Mouse (Mus musculus): ENCODE measurements around the gene Msl1. TPM values are rescaled to one million over a fixed set of nuclear protein-coding genes. Genes with fewer than 3 reads are reported as not detected.

Gene Msl1
- polyA plus RNA-seq (2016; fragmentation: Nextera tagmentation; extraction: Ambion mirVana): 39.3 and 39.9 TPM in 2 replicates

DNA sequence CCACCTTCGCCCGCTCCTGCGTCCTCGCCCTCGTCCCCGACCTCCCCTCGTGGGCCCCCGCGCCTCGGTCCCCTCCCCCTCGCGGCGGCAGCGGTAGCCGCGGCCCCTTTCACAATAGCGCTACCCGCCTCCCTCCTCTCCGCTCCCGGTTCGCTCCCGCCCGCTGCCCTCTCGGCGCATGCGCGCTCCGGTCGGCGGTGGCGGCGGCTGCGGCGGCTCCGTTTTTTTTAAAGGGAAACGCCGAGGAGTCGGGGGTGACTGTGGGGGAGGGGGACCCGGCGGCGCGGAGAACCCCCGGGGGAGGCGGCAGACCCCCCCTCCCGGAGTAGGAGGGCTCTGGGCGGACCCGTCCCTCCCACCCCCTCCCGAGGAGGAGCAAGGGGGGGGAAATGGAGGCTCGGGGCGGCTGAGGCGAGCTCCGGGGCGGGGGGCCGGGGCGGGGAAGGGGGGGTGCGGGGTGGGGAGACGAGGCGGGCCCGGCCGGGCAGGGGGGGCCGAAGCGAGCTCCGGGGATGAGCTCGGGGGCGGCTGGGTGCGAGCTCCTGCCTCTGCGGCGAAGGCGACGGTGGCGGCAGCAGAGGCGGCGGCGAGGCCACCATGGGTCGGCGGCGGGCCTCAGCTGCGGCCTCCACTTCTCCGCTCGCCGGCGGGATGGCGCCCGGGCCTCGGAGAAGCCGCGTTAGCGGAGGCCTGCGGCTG lies at the start of gene Msl1:
Msl1 (plus strand) TSS at position 502 of the 699 bp plus-strand sequence.
- 0% methylated on average over 65 of the region's 89 CpGs for WGBS
- H3K4me3 ChIP-seq (replicated peaks): peak within 1 kb of the TSS; percentile 100
- H3K9me3 ChIP-seq: no peaks in the 10 kb centered on the region
- peak; percentile 69 for ATAC-seq (ENCODE audit: low FRiP score)
- no peaks in the 10 kb centered on the region for H3K27me3 ChIP-seq
- H3K9ac ChIP-seq: peak within 1 kb of the TSS; percentile 99
- peak within 1 kb of the TSS; percentile 100 for H3K27ac ChIP-seq
- peak within 1 kb of the TSS; percentile 96 for H3K4me2 ChIP-seq
- H3K36me3 ChIP-seq (replicated peaks): peaks cover 18% of the 10 kb centered on the region
- peaks cover 44% of the 10 kb centered on the region for H3K4me1 ChIP-seq

DNA sequence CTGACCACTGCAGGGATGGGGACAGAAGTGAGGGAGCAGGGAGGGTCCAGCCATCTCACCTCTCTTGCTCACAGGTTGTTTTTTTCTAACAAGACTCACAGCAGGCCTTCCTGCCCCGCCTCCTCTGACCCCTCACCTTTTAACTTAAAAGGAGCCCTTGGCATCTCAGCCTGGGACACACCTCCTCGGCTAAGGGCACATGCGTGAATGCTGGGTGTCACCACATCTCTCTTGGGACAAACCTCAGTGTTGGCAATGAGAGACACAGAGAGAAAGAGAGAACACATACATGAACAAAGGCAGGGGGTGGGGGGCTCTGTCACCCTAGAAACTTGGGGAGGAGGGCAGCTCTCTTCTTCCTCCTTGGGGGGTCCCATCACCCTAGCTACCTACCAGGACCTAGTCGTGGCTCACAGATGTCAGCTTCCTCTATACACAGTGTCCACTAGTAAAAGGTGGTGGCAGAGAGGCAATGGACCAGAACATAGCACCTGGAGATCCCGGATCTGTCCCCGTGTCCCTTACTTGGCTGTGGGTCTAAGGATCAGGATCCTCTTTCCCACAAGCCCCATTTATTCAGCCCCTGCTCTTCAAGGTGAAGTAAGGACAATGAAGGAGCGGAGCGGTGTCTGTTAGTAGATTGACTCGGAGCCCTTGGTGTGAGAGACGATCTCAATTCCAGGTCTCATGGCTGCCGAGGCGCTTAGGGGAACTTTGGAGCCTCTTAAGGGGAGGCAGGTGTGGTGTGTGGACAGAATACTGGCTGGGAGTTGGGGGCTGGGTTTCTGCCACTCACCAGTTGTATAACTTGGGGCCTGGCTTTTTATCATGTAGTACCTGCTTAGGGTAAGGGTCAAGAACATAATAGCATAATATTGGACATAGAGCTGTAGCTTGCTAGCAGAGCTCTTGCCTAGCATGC lies 49.1 kb upstream of the Msl1 start:
- Histone ChIP-seq H3K36me3 (replicated peaks) (no peaks in the 10 kb centered on the region), H3K4me2 (peak overlapping the region; percentile 50), H3K9me3 (no peaks in the 10 kb centered on the region), H3K9ac (peak overlapping the region; percentile 55; the same call in 1 of the 2 replicates), H3K27me3 (no peaks in the 10 kb centered on the region), H3K27ac (peak overlapping the region; percentile 94), H3K4me1 (peaks cover 90% of the 10 kb centered on the region), H3K4me3 (replicated peaks) (no peak overlapping the region)
- ATAC-seq (ENCODE audit: low FRiP score): no peak
- WGBS: 49% methylated on average over 12 of the region's 12 CpGs

DNA sequence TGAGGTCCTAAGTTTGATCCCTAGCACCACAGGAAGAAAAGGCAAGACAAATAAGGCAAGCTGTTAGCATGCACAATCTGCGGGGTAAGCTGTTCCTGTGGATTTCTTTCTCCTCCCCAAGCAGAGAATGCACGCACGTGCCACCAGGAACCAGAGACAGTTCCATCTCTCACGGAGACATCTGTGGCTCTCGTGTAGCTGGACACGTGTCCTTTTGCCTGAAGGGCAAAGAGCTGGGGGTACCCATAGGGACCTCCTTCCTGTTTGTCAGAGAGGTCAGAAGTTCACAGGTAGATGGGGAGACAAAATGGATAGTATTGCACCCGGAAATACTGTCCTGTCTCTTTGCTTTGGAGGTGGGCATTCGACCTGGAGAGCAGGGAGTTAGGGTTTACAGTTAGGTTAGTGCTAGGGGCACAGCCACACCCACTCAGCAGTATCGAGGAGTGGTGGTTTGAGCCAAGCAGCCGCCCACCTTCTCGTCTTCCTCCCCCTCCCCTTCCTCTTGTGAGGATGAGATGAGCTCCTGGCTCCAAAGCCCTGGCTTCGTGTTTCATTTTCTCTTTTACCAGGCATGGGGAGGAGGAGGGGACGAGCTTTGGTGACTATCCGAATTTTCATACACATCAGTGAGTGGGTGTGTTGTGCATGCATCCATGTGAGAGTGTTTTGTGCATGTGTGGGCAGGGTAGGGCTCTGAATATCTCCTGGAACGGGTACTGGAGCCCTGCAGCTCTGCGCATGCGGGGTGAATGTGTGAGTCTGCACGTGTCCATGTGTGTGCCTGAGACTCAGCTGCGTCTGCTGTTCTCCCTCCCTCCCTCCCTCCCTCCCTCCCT lies 48.2 kb upstream of the Msl1 start:
- 9% methylated on average over 19 of the region's 19 CpGs for WGBS
- Histone ChIP-seq H3K36me3 (replicated peaks) (no peaks in the 10 kb centered on the region), H3K4me3 (replicated peaks) (peak overlapping the region; percentile 18), H3K27ac (peak overlapping the region; percentile 94), H3K4me2 (peak overlapping the region; percentile 50), H3K4me1 (peaks cover 97% of the 10 kb centered on the region), H3K9me3 (no peaks in the 10 kb centered on the region), H3K9ac (peak overlapping the region; percentile 55; the same call in 1 of the 2 replicates), H3K27me3 (no peaks in the 10 kb centered on the region)
- ATAC-seq (ENCODE audit: low FRiP score): peak; percentile 62

DNA sequence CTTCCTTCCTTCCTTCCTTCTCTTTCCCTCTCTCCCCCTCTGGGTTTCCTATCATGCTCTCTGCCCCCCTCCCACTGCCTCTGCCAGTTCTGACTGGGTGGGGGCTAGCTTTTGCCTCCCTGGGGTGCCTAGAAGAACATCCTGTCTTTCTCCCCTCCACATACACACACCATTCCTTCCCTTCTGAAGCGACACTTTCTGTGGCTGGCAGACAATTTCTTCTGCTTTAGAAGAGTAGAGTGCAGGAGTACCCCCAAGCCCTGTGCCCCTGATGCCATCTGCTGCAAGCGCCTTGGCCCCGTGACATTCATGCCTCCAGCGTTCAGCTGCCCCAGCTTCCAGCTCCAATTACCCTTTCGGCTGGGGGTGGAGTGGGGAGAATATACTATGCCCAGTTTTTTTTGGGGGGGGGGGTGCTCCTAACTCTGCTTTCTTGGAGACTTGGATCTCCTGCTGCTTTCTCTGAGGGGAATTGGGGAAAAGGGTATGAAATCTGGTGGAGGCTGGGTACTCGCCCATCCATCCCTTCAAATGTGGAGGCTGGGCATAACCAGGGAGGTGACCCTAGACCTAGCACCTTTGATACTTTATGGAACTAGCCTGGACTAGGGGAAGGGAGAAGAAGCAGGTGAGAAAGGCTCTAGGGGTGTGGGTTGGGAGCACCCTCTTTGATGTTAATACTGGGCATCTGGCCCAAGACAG lies 47.4 kb upstream of the Msl1 start:
- Histone ChIP-seq H3K4me1 (peaks cover 100% of the 10 kb centered on the region), H3K27me3 (no peaks in the 10 kb centered on the region), H3K4me3 (replicated peaks) (peak overlapping the region; percentile 18), H3K9me3 (no peaks in the 10 kb centered on the region), H3K4me2 (peak overlapping the region; percentile 50), H3K9ac (peak overlapping the region; percentile 55), H3K27ac (peak overlapping the region; percentile 94), H3K36me3 (replicated peaks) (no peaks in the 10 kb centered on the region)
- 27% methylated on average over 6 of the region's 6 CpGs for WGBS
- no peak for ATAC-seq (ENCODE audit: low FRiP score)

DNA sequence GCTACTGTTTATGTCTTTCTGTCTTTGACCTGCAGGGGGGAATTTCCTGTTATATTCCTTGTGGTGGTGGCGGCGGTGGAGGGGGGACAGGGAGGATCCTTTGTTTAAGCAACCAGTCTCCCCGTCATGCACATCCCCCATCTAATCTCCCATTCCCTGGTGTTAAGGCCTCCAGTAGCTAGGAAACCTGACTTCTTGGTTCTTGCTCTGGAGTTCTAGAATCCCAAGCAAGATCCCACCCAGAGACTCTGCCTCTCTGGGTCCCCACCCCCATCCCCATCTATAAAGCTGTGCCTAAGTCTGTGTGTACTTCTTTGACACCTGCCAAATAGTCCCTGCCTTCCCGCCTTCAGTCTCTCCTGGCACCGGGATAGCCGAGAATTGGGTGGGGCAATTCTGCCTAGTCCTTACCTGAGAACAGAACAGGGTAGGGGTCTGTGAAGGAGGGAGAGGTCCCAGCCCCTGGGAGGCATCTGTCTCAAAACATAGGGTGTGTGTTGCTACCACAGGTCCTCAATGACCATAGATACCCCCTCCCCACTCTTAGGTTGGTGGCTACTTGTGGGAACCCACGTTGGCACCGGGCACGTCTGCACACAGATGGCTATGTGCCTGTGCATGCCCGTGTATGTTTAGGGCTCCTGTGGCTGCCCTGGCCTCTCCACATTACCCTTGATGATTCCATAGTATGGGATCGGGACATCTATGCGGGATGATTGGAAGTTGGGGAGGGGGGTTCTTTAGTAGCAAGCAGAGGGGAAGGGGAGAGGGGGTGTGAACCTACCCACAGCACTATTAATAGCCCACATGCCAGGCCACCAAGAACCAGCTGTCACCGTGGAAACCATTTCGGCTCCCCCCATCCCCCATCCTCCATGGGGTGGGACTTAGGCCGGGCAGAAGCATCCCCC lies 46.6 kb upstream of the Msl1 start:
- Histone ChIP-seq H3K4me1 (peaks cover 93% of the 10 kb centered on the region), H3K4me3 (replicated peaks) (peak overlapping the region; percentile 16), H3K36me3 (replicated peaks) (peaks cover 6% of the 10 kb centered on the region), H3K27me3 (no peaks in the 10 kb centered on the region), H3K4me2 (peak overlapping the region; percentile 50), H3K9ac (peak overlapping the region; percentile 55), H3K9me3 (no peaks in the 10 kb centered on the region), H3K27ac (peak overlapping the region; percentile 94)
- 17% methylated on average over 15 of the region's 15 CpGs for WGBS
- peak; percentile 39 for ATAC-seq (ENCODE audit: low FRiP score)

DNA sequence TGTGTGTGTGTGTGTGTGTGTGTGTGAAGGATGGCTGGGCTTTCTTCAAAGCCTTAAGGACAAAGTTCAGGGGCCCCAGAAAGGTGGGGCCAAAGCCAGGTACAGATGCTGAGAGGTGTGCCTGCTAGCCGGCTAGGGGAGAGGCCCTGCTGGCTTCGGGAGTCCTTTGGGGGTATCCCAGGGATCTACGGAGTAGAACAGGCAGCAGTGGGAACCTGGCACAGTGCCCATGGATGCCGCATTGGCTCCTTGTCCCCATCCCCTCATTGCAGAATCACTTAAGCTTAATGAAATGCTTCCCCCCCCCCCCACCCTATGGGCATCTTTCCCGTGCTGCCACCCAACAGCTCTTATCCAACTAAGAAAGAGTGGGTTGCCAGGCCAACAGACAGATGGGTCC lies 45.6 kb upstream of the Msl1 start:
- Histone ChIP-seq H3K4me3 (replicated peaks) (peak overlapping the region; percentile 16; the same call in 1 of the 2 replicates), H3K4me1 (peaks cover 93% of the 10 kb centered on the region), H3K9ac (peak overlapping the region; percentile 55), H3K9me3 (no peaks in the 10 kb centered on the region), H3K27me3 (no peaks in the 10 kb centered on the region), H3K36me3 (replicated peaks) (peaks cover 12% of the 10 kb centered on the region), H3K4me2 (peak overlapping the region; percentile 50), H3K27ac (peak overlapping the region; percentile 94)
- 33% methylated on average over 5 of the region's 5 CpGs for WGBS
- no peak for ATAC-seq (ENCODE audit: low FRiP score)

DNA sequence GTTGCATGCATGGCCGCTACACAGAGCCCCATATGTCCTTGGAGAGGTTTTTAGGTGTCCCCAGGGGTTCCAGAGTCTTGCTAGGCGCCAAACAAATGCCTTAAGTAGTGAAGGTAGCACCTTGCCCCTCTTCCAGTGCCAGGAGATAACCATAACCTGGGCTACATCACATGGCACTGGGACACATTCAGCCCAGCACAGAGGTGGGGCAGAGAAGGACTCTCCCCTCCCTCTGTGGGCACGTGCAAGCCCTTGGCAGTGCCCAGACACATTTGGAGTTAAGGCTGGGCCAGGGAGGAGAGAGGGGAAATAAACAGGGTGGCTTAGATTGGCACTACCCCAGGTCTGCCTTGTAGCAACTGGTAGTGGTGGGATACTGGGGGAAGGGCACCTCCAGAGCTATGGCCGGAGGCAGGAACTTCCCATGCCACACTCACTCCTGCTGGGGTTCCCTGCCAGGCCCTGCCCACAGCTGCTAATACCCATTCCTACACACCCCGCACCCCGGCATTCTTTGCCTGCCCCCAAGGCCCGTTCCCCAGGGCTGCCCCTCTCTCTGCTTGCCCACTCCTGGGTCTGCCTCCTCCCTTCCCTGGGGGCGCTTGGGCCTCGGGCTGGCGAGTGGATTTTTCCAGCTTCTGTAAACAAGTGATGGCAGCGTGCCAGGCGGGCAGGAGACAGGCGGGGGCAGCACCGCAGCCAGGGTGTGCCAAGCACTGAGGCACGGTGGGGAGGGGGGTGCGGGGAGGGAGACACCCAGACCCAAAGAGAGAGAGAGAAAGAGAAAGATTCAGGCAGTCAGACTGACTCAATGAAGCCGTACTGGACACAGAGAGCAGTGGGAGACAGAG lies 44.7 kb upstream of the Msl1 start:
- WGBS: 34% methylated on average over 17 of the region's 17 CpGs
- peak overlapping the region; percentile 50 for H3K4me2 ChIP-seq
- H3K9me3 ChIP-seq: no peaks in the 10 kb centered on the region
- H3K4me1 ChIP-seq: peaks cover 87% of the 10 kb centered on the region
- peak overlapping the region; percentile 94 for H3K27ac ChIP-seq
- H3K27me3 ChIP-seq: no peaks in the 10 kb centered on the region
- ATAC-seq (ENCODE audit: low FRiP score): peak; percentile 36; the same call in 1 of the 2 replicates
- H3K36me3 ChIP-seq (replicated peaks): peaks cover 12% of the 10 kb centered on the region
- H3K9ac ChIP-seq: peak overlapping the region; percentile 42
- H3K4me3 ChIP-seq (replicated peaks): peak overlapping the region; percentile 13

DNA sequence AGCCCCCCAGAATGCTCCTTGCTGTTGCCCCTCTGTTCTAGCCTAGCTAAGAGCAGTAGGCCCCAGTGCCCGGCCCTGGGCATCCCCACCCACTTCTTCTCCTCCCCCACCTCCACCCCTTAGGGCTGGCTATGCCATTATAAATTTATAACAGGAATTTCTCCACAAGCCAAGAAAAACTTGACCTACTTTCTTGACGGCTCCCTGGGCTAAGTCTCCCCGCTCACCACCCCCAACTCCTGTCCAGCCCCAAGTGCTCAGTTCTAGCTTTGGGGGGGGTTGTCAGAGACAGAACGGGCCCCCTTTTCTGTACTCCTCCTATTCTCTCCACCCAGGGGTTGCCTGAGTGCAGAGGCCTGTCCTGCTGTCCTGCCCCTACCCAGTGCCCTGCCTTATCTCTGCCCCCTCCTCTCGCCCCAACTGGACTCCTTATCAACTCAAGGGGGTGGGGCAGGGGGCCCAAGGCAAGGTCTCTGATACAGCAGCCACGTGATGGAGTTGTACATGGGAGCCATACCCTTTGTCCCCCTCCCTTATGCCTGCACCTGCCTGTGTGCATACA lies 44.0 kb upstream of the Msl1 start:
- peak overlapping the region; percentile 42 for H3K9ac ChIP-seq
- 0 out of 2 replicates have a peak overlapping the region, but pooled peaks have one; percentile 13 for H3K4me3 ChIP-seq (replicated peaks)
- WGBS: 26% methylated on average over 6 of the region's 6 CpGs
- peak overlapping the region; percentile 94 for H3K27ac ChIP-seq
- peaks cover 17% of the 10 kb centered on the region for H3K36me3 ChIP-seq (replicated peaks)
- peak overlapping the region; percentile 50 for H3K4me2 ChIP-seq
- no peaks in the 10 kb centered on the region for H3K9me3 ChIP-seq
- ATAC-seq (ENCODE audit: low FRiP score): peak; percentile 9; the same call in 1 of the 2 replicates
- H3K4me1 ChIP-seq: peaks cover 79% of the 10 kb centered on the region
- H3K27me3 ChIP-seq: no peaks in the 10 kb centered on the region

DNA sequence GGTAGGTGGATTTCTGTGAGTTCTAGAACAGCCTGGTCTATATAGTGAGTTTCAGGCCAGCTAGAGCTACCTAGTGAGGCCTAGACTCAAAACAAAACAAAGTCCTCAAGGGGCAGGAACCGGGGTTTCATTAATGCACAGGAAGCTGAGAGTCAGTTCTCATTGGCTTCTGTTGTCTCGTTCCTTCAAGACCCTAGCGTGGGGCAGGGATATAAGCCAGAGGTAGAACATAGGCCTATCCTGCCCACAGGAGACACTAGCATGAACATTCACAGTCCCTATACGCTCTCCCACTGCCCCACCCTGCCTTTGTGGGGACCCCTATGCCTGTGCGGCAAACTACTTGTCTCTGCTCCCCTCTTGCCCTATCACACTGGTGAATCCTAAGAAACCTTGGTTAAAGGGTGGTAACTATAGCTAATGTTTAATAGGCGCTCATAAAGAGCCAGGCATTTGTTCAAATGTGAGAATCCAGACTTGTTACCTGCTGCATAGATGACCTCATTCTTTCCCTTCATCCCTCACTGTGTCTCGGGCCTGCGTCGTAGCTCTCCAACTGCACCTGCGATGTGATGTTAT lies 42.7 kb upstream of the Msl1 start:
- Histone ChIP-seq H3K9ac (no peak overlapping the region), H3K27me3 (no peaks in the 10 kb centered on the region), H3K4me1 (peaks cover 66% of the 10 kb centered on the region), H3K27ac (no peak overlapping the region), H3K36me3 (replicated peaks) (peaks cover 27% of the 10 kb centered on the region), H3K9me3 (no peaks in the 10 kb centered on the region), H3K4me3 (replicated peaks) (no peak overlapping the region), H3K4me2 (no peak overlapping the region)
- 91% methylated on average over 10 of the region's 10 CpGs for WGBS
- no peak for ATAC-seq (ENCODE audit: low FRiP score)

All from forebrain, embryonic 12.5 days (tissue).